Mouse (Mus musculus) olfactory bulb, adult 2 months (tissue): Measurements from ENCODE around the gene Lst1.
A peak's percentile ranks its signal among the peaks of the same experiment; 100 is the strongest.

Experiments
- CTCF ChIP-seq: fragments of 200-500 bp; IDR thresholded peaks from 2 replicates; pipeline ENCODE4 v1.5.1; 2012; ENCODE audit warnings: low read depth, mild to moderate bottlenecking, low read length, moderate library complexity; ENCODE audit not compliant: insufficient read depth
- POLR2A ChIP-seq: fragments of 200-500 bp; IDR thresholded peaks from 2 replicates; pipeline ENCODE4 v1.6.1; 2012; ENCODE audit warnings: mild to moderate bottlenecking, low read depth, low read length, moderate library complexity; ENCODE audit not compliant: insufficient read depth

DNA sequence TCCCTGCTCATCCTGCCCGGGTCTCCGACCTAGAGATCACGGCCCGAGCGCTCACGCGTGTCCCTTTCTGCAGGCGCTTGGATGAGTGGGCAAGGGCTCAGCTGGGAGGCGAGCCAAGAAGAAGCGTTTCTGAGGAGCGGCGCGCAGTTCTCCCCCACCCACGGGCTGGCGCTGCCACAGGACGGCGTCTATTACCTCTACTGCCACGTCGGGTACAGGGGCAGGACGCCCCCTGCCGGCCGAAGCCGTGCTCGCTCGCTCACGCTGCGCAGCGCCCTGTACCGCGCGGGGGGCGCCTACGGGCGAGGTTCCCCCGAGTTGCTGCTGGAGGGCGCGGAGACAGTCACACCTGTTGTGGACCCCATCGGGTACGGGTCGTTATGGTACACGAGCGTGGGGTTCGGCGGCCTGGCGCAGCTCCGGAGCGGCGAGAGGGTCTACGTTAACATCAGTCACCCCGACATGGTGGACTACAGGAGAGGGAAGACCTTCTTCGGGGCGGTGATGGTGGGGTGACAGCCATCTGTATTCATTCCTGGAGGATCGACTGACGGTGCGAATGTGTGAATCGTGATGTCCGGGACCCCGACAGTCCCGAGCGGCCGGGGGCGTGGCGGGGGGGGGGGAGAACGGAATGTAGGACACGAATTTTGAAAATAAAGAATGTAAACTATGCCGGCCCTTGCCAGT lies 7.5 kb upstream of the Lst1 start:
- TF ChIP-seq POLR2A (no peak), CTCF (peak; percentile 86)
